Mouse (Mus musculus): ENCODE data around the gene Rorb.

The Rorb gene

DNA sequence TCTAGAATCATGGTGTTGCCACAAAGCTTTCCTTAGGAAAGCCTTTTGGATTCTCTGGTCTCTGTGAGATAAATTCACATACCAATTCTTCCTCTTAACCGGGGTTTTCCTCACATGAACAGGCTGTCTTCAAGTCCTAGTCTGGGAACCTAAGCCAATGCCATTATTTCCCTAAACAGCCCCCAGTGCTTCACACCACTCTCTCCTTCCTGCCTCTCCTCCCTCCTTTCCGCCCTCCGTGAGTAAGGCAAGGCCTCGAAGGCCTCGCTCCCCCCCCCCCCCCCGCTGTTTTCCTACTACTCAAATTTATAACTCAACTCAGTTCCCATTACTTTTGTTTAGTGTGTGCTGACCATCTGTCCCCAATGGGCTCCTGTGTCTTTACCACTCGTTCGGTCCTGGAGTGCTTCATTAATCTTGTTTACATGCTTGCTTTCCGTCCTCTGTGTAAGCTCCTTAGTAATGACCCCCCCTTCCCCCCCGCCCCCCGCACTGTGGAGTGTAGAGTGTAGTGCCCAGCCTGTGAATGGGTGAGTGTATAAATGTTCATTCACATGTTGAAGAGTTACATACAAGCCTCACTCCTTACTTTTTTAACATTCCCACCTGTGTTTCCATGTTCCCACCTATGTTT, 106.9 kb downstream of the Rorb start:
- DNase-seq = no peak

DNA sequence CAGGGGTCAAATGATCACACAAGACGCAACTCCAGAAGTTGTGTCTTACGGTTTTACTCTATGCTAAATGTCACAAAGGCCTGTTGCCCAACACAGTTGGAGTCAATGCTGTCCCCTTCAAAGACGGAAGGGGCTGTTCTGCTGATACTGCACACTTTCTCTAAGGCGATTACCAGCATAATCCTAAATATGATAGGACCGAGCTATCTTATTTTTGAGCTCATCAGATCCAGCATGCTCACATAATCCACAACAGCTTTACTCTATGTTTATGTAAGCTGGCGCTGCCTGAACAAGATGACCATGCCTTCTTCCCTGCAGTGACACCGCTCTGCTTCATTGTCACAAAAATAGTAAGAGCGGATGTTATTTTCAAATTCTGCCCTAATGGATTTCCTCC, 112.0 kb downstream of the Rorb start:
- no peak for DNase-seq

DNA sequence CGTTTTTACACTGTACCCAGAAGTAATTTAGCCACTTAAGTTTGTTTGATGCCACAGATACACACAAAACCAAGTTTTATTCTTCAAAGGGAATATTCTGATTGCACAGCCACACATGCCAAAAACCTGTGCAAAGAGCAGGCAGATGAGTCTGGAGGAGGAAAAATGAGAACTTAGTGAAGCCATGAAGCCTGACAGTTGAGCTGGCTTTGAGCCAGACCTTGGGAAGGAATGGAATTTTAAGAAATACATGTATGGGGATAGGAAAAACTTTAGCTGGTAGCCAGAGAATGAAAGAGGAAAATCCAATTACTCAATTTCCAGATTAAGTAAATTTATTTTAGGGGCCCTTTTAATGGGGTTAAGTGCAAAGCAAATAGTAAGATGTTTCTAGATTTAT, 113.3 kb downstream of the Rorb start:
- no peak for DNase-seq

DNA sequence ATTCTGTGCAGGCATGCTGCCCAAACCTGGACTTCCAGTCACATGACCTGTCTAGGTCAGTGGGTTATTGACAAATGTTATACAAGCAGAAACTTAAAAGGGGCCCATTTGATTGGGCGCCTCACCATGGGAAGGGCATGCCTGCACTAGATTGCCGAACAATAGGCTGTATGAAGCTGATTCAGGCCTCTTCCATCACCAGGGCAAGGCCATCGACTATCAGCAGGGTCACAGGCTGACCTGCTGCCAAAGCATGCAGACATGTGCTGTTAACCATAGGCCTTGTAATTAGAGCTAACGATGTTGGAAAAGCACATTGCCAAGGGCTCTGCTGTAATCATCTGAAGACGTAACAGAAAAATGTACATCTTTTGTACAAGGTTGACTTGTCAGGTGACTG, 131.0 kb downstream of the Rorb start:
- no peak for DNase-seq

DNA sequence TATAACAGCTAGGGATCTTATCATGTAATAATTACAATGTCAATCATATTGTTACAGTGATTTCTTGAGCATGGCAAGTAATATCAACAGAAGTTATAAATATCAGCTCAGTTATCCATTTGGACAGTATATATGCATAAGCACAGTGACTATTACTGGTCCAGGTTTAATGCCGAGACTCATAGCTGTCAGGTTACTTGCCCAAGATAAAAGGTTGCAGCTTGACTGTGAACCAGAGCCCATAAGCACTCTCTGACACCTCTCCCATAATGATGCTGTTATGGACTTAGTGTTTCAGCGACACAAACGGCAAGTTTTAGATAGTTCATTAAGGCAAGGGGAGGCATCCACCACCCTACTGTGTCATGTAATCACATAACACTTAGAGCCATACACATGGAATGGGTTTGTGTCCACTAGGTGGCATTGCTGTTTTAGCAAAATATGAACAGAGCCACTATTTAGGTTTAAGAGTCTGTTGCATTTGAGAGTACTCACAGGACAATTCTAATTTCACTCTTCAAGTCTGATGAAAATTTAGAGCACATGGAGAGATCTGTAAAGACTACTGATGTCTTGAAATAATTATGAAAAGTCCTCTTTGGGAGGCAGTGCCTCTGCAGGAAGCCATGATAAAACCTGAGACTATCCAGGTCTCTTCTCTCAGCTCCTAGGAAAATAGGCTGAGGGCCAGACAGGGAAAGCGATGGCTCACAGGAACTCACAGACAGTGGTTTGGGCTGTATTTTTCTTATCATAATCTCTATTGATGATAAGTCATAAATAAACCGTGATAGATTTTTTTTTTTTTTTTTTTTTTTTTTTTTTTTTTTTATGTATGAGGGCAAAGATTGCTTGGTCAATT, 136.0 kb downstream of the Rorb start:
- DNase-seq = no peak

DNA sequence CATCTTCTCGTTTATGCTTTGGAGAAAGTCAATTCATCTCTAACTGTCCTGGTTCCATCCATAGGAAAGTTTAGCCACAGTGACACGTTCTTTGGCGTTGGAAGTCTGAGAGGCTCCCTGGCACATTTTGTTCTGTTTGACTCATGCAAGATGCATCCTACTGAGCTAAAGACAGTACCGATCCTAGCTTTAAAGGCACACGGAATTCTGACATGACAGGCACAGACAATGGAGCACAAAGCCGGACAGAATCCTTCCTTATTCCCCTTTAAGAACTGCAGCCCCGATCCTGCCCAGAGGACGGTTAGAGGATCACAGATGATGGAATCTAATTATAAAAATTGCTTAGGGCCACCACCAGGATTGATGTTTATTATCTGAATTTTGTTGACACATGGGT, 141.6 kb downstream of the Rorb start:
- no peak for DNase-seq

DNA sequence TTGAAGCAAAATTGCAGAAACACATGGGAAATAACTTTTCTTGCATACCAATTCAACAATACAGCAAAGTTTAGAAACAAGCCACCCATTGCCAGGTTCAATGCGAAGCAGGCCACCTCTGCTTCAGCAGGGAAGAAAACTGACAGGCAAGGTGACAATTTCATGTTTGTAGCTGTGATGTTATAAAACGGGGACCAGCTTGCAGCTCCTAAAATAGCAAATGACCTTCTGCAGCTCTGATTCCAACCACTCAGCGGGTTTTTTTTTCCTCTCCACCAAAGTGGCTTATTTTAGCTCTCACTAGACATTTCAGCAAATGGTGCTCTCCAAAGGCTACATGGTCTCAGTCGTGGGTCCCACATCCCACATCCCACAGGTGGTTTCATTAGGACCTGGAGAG, 143.7 kb downstream of the Rorb start:
- no peak for DNase-seq

DNA sequence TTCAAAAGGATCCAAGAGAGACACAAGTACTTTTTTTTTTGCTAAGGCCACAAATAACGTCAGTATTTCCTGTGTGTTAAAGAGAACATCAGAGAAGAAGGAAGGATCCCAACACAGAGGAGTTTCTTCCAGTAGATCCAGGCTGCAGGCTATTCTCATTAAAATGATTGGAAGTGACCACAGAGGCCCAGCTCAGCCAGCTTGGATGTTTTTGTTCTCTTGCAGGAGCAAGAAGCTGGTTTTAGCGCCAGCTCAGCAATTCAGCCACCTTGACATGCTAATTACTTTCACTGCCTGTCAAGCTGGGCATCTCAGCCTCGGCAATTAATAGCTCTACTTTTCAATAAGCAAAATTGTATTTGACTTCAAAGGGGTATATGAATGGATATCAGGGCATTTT, 151.1 kb downstream of the Rorb start:
- no peak for DNase-seq

DNA sequence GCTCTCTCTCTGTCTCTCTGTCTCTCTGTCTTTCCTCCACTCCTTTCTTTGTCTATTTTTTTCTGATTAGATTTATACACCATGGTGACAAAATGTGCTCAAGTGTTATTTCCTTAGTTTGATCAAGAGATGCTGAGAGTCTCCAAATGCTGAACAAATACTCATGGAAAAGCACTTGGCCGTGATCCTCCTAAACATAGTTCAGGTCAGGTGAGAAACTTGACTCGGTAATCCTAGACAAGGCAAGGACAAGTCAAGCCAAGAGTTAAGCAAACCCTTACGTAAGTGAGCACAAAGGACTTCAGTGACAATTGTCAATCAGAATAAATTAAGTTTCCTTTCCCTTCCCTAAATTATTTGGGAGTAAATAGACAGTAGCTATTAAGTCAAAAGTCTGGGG, 158.2 kb downstream of the Rorb start:
- DNase-seq = no peak

DNA sequence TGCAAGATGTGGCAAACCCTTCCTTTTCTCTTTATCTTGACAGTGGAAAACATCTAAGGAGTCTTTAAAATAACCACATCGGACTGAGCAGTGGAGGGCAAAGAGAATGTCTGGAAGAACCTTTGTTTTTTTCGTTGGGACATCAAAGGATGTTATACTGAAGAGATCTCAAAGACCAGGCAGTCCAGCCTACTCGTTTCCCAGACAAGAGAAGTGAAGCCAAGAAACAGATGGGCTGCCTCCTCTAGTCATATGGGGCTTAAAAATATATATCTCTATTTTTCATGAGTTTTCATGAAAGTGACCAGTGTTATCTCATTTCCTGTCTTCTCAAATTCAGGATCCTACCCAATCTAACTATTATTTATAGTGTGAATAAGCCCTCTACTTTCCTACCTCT, 163.8 kb downstream of the Rorb start:
- no peak for DNase-seq

DNA sequence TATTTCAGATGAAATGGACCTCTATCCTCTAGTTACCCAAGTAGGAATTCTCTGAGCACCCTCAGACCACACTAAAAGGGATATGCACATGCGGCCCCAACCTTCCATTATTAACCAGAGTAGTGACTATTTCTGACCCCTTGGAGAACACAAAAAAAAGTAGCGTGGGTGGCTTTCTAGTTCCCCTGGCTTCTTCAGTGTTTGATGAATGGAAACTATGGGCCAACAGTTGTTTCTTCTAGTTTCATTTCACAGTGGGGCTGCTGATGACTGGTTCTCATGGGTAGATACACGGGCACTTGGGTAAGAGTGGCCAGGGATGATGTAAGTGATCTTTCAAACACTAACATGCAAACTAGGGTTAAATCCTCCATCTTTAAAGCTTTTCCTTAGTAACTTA, 165.7 kb downstream of the Rorb start:
- DNase-seq = no peak

DNA sequence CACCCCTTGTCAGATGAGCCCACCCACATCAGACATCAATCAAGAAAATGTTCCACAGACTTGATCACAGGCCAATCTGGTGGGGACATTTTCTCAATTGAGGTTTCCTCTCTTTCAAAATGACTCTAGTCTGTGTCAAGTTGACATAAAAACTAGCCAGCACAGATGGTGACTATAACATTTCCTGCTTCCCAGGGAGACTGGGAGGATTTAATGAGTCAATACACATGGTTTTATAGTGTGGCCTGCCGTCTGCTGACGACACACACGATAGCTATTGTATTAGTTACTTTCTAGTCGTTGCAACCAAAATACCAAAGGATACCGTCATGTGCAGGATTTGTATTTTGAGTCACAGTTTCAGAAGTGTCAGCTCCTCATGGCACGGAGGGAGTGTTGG, 169.6 kb downstream of the Rorb start:
- no peak for DNase-seq

DNA sequence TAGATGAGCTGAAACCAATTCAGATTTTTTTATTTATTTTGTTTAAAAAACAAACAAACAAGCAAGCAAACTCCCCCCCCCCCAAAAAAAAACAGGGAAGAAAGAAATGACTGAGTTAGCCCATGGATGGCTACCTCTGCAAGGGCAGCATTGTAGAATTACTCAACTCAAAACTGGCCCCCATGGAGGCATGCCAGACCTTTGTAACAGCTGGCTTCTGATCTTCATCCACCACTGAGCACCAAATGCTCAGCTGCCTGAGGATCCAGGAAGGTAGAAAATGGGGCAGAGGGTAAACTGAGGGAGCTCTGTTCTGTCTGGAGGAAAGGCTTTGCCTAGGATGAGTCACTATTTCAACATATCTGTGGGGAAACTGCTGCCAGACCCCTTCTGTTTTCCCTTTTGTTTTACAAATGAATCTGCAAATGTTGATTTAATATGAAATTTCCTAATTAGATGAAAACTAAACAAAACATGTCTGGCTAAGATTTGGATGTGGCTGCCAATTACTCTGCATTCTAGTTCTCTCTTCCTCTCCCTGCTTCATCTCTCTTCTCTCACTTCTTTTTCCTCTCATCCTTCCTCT, 199.1 kb downstream of the Rorb start:
- no peak for DNase-seq

DNA sequence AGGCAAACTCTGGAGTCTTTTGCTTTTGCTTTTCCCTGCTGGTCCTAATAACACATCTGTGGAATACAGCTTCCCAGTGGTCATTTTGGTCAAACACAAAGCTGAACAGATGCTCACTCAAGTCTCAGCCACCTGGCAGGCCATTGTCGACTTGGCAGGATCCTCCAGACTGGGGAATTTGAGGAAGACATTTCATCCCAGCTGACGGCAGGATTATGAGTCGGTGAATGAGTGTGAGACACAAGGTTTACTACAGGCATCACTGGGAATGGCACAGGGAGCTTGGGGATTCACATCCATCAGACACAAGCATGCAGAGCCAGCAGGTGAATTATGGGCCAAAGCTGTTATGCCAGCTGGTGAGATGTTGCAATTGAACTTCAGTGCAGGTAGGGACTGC, 201.4 kb downstream of the Rorb start:
- DNase-seq = no peak

DNA sequence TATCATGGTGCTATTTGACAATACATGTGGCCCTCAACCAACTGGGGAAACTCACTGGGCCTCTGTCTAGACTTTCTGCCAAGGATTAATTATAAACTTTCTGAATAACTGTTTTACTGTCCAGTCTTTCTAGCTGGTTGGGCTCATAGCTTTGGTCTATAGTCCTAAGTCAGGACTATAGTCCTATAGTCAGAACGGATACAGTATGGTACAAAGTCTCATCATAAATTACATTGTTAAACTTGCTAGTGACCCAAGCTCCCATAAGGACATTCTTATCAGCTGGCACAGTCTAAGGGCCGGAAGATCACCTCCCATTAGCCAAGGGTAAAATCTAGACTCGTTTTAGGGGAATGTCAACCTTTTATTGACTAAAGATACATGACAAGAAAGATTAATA, 205.5 kb downstream of the Rorb start:
- no peak for DNase-seq

DNA sequence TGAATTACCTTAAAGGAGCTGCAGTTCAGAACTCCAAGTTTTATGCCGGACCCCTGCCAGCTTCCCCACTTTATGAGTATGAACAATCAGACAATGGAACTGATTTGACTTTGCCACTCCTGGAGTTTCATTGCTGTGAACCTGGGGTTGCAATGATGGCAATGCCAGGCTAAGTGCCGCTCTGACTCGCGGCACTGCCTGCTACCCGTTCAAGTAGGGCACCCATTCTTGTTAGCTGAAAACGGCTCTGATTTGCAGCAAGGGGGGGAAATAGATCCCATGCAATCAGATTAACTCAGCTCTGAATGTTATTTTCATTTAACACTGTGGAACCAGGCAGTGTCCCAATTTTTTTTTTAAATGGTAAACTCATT, 208.3 kb downstream of the Rorb start:
- DNase-seq = no peak

DNA sequence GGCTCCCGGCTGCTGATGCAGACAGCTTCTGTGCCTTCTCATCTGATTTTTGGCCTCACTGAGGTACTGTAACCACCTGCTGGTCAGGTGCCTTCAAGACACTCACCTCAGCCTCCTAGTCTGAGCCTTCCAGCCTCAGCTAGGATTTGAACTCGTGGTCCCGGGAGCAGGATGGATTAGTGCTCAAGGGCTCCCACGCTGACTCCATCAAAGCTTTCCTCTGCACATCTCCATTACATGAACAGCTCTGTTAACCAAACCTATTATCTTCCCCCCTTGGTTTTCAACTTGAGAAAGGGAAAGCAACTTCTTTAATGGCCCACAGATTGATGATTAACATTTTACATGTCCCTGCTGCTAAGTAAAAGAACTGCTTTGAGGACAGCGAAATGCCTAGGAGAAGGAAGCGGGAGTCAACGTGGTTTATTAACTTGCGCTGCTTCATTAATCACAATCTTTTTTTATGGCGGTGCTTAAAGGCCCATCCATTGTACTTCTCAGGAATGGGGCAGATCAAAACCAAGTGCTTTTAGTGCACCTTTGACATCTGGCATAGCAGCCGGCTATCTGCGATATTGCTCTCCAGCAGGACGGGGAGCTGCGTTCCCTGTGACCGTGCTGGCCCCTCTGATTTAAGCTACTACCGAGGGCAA, 208.8 kb downstream of the Rorb start:
- no peak for DNase-seq

DNA sequence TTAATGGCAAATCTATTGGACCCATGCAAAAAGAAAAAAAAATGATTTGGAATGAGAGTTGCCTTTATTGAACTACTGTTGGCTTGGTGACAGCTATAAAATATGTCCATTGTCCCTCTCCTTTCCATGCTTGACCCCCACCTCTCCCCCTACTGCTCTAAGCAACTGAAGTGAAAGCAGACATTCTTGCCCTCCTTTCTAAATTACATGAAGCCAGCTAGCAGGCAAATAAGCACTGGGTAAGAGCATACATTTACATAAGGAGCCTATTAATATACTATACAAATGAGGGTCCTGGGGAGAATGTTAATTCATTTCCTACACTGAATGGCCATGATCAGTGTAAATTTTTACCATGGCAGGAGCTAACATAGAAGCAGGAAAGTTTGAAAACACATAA, 212.8 kb downstream of the Rorb start:
- DNase-seq = no peak

DNA sequence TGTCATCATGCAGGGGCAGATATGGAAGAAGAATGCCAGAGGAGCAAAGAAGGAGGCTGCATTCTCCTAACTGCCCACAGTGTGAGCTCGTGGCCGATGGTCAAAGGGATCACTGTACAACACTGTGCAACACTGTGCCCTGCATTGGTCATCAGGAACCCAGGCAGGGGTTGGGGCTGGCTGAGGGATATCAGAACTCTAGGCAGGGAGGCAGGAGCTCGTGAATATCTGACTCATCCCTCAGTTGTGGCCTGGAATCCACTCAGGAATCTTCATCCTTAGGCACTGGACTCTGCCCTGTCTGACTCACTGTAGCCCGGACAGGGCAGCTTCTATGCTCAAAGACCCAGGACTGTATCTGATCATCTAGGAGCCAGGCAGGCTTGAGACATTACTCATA, 220.8 kb downstream of the Rorb start:
- no peak for DNase-seq

DNA sequence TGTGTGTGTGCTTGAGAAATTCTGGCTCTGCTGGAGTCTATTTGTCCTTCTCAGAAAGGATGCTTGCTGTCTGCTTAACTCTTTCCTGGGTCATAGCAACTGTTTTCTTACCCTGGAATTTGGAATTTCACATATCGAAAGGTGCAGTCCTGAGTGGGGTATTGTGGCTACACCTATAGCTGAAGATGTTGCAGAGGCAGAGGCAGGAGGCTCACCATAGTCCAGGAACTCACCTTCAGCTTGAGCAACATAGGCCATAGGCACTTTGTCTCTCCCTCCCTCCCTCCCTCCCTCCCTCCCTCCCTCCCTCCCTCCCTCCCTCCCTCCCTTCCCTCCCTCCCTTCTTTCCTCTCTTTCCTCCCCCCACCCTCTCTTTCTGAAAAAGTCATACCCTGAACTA, 221.4 kb downstream of the Rorb start:
- no peak for DNase-seq

DNA sequence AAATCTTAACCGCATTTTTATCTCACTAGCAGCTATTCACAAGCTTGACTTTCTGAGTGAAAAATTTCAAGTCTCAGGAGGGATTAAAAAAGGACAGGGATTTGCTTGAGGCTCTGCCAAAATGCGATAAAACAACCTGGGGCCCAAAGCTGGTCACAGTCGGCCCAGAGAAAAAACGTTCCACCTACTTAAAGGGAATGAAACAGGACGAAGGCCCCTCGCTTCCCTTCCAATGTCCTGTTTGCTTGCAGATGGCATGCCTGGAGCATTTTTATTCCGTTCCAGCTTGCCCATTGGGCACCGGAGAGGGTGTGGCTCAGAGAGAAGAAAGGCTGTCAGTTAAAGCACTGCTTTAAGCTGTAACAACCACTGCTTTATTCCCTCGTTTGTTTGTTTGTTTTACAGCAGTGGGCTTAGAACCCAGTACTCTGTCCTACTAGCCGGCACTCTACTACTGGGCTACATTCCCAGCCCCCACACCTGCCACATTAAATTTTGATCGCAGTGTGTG, 221.8 kb downstream of the Rorb start:
- DNase-seq = no peak

DNA sequence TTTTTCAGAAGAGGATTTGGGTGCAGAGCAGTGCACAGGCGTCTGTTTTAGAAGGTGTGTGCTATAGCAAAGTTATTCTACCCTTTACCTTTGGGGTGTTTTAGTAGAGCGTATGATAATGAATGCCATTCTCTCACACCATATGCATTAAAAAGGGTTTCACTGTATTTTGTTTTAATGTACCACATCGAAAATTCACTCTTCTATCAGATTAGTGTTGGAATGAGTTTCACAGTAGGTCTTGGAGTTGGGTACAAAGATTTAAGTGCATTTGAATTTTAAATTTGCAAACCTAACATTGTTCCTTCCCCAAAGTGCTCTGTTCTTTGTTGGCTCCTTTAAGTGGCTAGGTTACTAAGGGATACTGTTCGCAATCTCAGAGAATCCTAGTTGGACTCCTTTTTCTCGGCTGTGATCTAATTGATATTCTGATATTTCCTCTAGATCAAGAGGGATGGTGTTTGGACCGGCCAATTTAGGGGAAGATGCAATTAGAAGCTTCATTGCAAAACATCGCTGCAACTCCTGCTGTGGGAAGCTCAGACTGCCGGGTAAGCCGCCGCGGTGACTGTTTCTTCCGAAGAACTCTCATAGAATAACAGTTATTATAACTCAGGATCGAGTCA, 222.4 kb downstream of the Rorb start:
- no peak for DNase-seq

All from thymus, adult 18-20 months (tissue).